Mouse (Mus musculus) gastrocnemius, postnatal 14 days (tissue): Measurements from ENCODE around the gene Rph3al. TPM values are rescaled to one million over a fixed set of nuclear protein-coding genes. Genes with fewer than 3 reads are reported as not detected.

Experiments
- DNase-seq: peaks from one replicate; pipeline ENCODE4 v3.0.0; 2021; ENCODE audit warnings: mixed read lengths
- intact Hi-C: fragments of 180-260 bp; cut with DNase I; formaldehyde crosslinking; loops from one replicate; pipeline ENCODE4 v1.15.1; 2025; ENCODE audit warnings: low total_unique reads
- total RNA-seq, 2 experiments: library from RNA; stranded (reverse); gene quantifications; 2 replicates each; pipeline ENCODE4 v1.2.3; 2021

The Rph3al gene
- total RNA-seq, 2 experiments from 2014 or later, result 3.9 to 5.6 TPM

- no peak for DNase-seq
- intact Hi-C loops, result no loop called here
These were observed 66.5 kb downstream of the Rph3al start for GRCm38 (mm10) chr11:75871688-75872087.

- intact Hi-C loops, result no loop called here
These were observed 67.3 kb downstream of the Rph3al start for GRCm38 (mm10) chr11:75870947-75871346.

GRCm38 (mm10) chr11:75870386-75870785 is 67.8 kb downstream of the Rph3al start:
- intact Hi-C loops, result no loop called here

More at GRCm38 (mm10) chr11:75870947-75871346, 67.3 kb downstream of the Rph3al start:
- no peak for DNase-seq

GRCm38 (mm10) chr11:75869898-75870297 is 68.3 kb downstream of the Rph3al start:
- intact Hi-C loops, result no loop called here

More at GRCm38 (mm10) chr11:75870386-75870785, 67.8 kb downstream of the Rph3al start:
- no peak for DNase-seq

GRCm38 (mm10) chr11:75866861-75867260 is 71.4 kb downstream of the Rph3al start:
- intact Hi-C loops, result no loop called here
- no peak for DNase-seq

More at GRCm38 (mm10) chr11:75869898-75870297, 68.3 kb downstream of the Rph3al start:
- no peak for DNase-seq

- DNase-seq, result no peak
- intact Hi-C loops, result no loop called here
These were observed 72.4 kb downstream of the Rph3al start for GRCm38 (mm10) chr11:75865859-75866258.

- intact Hi-C loops, result no loop called here
- no peak for DNase-seq
These were observed 73.0 kb downstream of the Rph3al start for GRCm38 (mm10) chr11:75865253-75865619.

GRCm38 (mm10) chr11:75864529-75865252 is 73.5 kb downstream of the Rph3al start:
- intact Hi-C loops, result no loop called here
- DNase-seq, result no peak

GRCm38 (mm10) chr11:75862466-75862865 is 75.8 kb downstream of the Rph3al start:
- intact Hi-C loops, result no loop called here
- no peak for DNase-seq

- DNase-seq, result no peak
- intact Hi-C loops, result no loop called here
These were observed 76.6 kb downstream of the Rph3al start for GRCm38 (mm10) chr11:75861653-75862052.

- DNase-seq, result no peak
- intact Hi-C loops, result no loop called here
These were observed 77.0 kb downstream of the Rph3al start for GRCm38 (mm10) chr11:75861213-75861612.

GRCm38 (mm10) chr11:75859460-75859859 is 78.8 kb downstream of the Rph3al start:
- intact Hi-C loops, result no loop called here
- no peak for DNase-seq

GRCm38 (mm10) chr11:75858975-75859374 is 79.3 kb downstream of the Rph3al start:
- intact Hi-C loops, result no loop called here
- DNase-seq, result no peak

- no peak for DNase-seq
- intact Hi-C loops, result no loop called here
These were observed 80.4 kb downstream of the Rph3al start for GRCm38 (mm10) chr11:75857781-75858180.

GRCm38 (mm10) chr11:75854327-75854726 is 83.9 kb downstream of the Rph3al start:
- intact Hi-C loops, result no loop called here
- DNase-seq, result no peak

GRCm38 (mm10) chr11:75853067-75853636 is 85.1 kb downstream of the Rph3al start:
- no peak for DNase-seq
- intact Hi-C loops, result no loop called here

- DNase-seq, result no peak
- intact Hi-C loops, result no loop called here
These were observed 85.7 kb downstream of the Rph3al start for GRCm38 (mm10) chr11:75852485-75852884.

- DNase-seq, result no peak
- intact Hi-C loops, result no loop called here
These were observed 88.7 kb downstream of the Rph3al start for GRCm38 (mm10) chr11:75849552-75849951.

GRCm38 (mm10) chr11:75846589-75846988 is 91.6 kb downstream of the Rph3al start:
- no peak for DNase-seq
- intact Hi-C loops, result no loop called here

GRCm38 (mm10) chr11:75845675-75846074 is 92.6 kb downstream of the Rph3al start:
- intact Hi-C loops, result no loop called here
- DNase-seq, result no peak

- intact Hi-C loops, result no loop called here
- no peak for DNase-seq
These were observed 95.2 kb downstream of the Rph3al start for GRCm38 (mm10) chr11:75842904-75843619.
